Mouse (Mus musculus): ENCODE data around the gene Pknox1.
"Not testable (repeated sequence)": the region's sequence is repeated elsewhere in the genome, so short reads cannot be mapped to it uniquely, and the experiment has no call there.

Gene Pknox1

GRCm38 (mm10) chr17:31594590-31594989, 30.1 kb downstream of the Pknox1 start:
- in situ Hi-C loops (cut with MseI, MboI), result no loop called here

GRCm38 (mm10) chr17:31595077-31595476, 30.5 kb downstream of the Pknox1 start:
- in situ Hi-C loops (cut with MseI, MboI), result no loop called here

- in situ Hi-C loops (cut with MseI, MboI), result no loop called here
Observed at GRCm38 (mm10) chr17:31597957-31598356, 33.4 kb downstream of the Pknox1 start.

- in situ Hi-C loops (cut with MseI, MboI), result no loop called here
Observed at GRCm38 (mm10) chr17:31598593-31598992, 34.1 kb downstream of the Pknox1 start.

- in situ Hi-C loops (cut with MseI, MboI), result no loop called here
Observed at GRCm38 (mm10) chr17:31606424-31606823, 41.9 kb downstream of the Pknox1 start.

- in situ Hi-C loops (cut with MseI, MboI), result no loop called here
Observed at GRCm38 (mm10) chr17:31607256-31607951, 42.9 kb downstream of the Pknox1 start.

- in situ Hi-C loops (cut with MseI, MboI), result not testable (repeated sequence)
Observed at GRCm38 (mm10) chr17:31609173-31609572, 44.6 kb downstream of the Pknox1 start.

- in situ Hi-C loops (cut with MseI, MboI), result no loop called here
Observed at GRCm38 (mm10) chr17:31609895-31610294, 45.4 kb downstream of the Pknox1 start.

GRCm38 (mm10) chr17:31613086-31613755, 48.7 kb downstream of the Pknox1 start:
- in situ Hi-C loops (cut with MseI, MboI), result no loop called here

GRCm38 (mm10) chr17:31623101-31623500, 58.6 kb downstream of the Pknox1 start:
- in situ Hi-C loops (cut with MseI, MboI), result no loop called here

GRCm38 (mm10) chr17:31627961-31628360, 63.4 kb downstream of the Pknox1 start:
- in situ Hi-C loops (cut with MseI, MboI), result no loop called here

- in situ Hi-C loops (cut with MseI, MboI), result no loop called here
Observed at GRCm38 (mm10) chr17:31631081-31631800, 66.7 kb downstream of the Pknox1 start.

- in situ Hi-C loops (cut with MseI, MboI), result no loop called here
Observed at GRCm38 (mm10) chr17:31633007-31633406, 68.5 kb downstream of the Pknox1 start.

GRCm38 (mm10) chr17:31634896-31635295, 70.4 kb downstream of the Pknox1 start:
- in situ Hi-C loops (cut with MseI, MboI), result no loop called here

GRCm38 (mm10) chr17:31635781-31636180, 71.2 kb downstream of the Pknox1 start:
- in situ Hi-C loops (cut with MseI, MboI), result no loop called here

- in situ Hi-C loops (cut with MseI, MboI), result no loop called here
Observed at GRCm38 (mm10) chr17:31636277-31636941, 71.9 kb downstream of the Pknox1 start.

- in situ Hi-C loops (cut with MseI, MboI), result no loop called here
Observed at GRCm38 (mm10) chr17:31636942-31637811, 72.6 kb downstream of the Pknox1 start, which contains the start of gene Cbs. TSS of gene Cbs (minus strand) at chr17:31637238.

GRCm38 (mm10) chr17:31637866-31638570, 73.5 kb downstream of the Pknox1 start:
- in situ Hi-C loops (cut with MseI, MboI), result no loop called here

- in situ Hi-C loops (cut with MseI, MboI), result no loop called here
Observed at GRCm38 (mm10) chr17:31639651-31640050, 75.1 kb downstream of the Pknox1 start.

- in situ Hi-C loops (cut with MseI, MboI), result no loop called here
Observed at GRCm38 (mm10) chr17:31642331-31642730, 77.8 kb downstream of the Pknox1 start.
